Mouse (Mus musculus) ES-E14 (cell line): ENCODE measurements around the gene Hnf4a.

Experiments used
- CHD2 ChIP-seq: IDR thresholded peaks from 2 replicates; pipeline ENCODE4 v1.6.1; 2014; ENCODE audit warnings: mild to moderate bottlenecking, low read depth, low read length, inconsistent platforms
- HCFC1 ChIP-seq: IDR thresholded peaks from 2 replicates; pipeline ENCODE4 v1.6.1; 2012; ENCODE audit warnings: low read length, inconsistent platforms, borderline replicate concordance; ENCODE audit not compliant: insufficient read depth
- ZNF384 ChIP-seq: IDR thresholded peaks from 2 replicates; pipeline ENCODE4 v1.6.1; 2012; ENCODE audit warnings: low read depth, low read length, inconsistent platforms

DNA sequence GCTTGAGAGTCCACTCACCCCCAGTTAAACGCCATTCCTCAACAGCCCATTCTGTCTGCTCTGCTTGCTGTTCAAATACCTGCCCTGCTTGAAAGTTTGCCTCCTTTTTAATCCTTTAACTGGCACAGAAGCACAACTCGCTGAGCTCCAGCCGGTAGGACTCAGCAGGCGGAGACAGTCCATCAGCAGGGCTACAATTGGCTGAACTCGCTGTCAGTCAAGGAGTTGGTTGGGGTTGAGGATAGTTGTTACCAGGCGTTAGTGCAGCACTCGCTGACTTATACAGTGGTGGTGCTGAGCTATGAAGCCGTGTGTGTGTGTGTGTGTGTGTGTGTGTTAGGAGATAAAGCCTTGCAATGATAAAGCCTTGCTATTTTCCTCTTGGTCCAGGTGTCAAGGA is 46.0 kb upstream of the Hnf4a start:
- TF ChIP-seq HCFC1: no peak
- no peak for TF ChIP-seq CHD2
- no peak for TF ChIP-seq ZNF384
